Mouse (Mus musculus): Measurements from ENCODE around the gene Kctd7. TPM values are rescaled to one million over a fixed set of nuclear protein-coding genes. Genes with fewer than 3 reads are reported as not detected.
A peak's percentile ranks its signal among the peaks of the same experiment; 100 is the strongest.

Gene Kctd7
- polyA plus RNA-seq (2015; fragmentation: Nextera tagmentation; extraction: Ambion mirVana) = 6.0 and 6.6 TPM in 2 replicates

- peak within 1 kb of the TSS; percentile 99 for H3K27ac ChIP-seq (replicated peaks)
- peak; percentile 91 for ATAC-seq (ENCODE audit: insufficient read depth)
- WGBS (ENCODE audit: insufficient replicate concordance) = under 1% methylated on average over 65 of the region's 66 CpGs
Observed at GRCm38 (mm10) chr5:130144334-130145312, at the start of gene Kctd7. Gene Kctd7, plus strand, starts transcription at chr5:130144861.

DNA sequence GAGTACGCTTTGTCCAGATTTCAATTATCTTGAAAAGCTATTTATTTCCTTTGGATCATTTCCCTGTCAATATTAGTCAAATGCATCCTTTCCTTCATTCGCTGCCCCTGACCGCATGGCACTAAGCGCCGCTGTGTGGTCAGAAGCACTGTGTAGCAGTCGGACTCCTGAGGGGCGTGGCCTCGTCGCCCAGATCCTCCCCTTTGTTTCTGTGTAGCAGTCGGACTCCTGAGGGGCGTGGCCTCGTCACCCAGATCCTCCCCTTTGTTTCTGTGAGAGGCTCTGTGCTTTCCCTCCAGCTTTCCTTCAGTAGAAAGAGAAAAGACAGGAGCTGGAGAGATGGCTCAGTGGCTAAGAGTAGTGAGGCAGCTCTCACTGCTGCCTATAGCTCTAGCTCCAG is 47.9 kb upstream of the Kctd7 start:
- no peaks in the 10 kb centered on the region for H3K9me3 ChIP-seq (replicated peaks)
- no peaks in the 10 kb centered on the region for H3K27me3 ChIP-seq
- H3K4me2 ChIP-seq = no peak overlapping the region
- no peak overlapping the region for H3K4me3 ChIP-seq (replicated peaks)
- H3K4me1 ChIP-seq (replicated peaks) = peaks cover 31% of the 10 kb centered on the region
- no peak overlapping the region for H3K9ac ChIP-seq
- no peak overlapping the region for H3K27ac ChIP-seq (replicated peaks)
- ATAC-seq (ENCODE audit: insufficient read depth) = peak; percentile 29; the same call in 1 of the 2 replicates
- 68% methylated on average over 12 of the region's 12 CpGs for WGBS (ENCODE audit: insufficient replicate concordance)
- H3K36me3 ChIP-seq (replicated peaks) = peaks cover 4% of the 10 kb centered on the region

More at GRCm38 (mm10) chr5:130144334-130145312, at the start of gene Kctd7:
- Histone ChIP-seq H3K4me3 (replicated peaks) (peak within 1 kb of the TSS; percentile 73), H3K9me3 (replicated peaks) (no peaks in the 10 kb centered on the region), H3K4me2 (peak within 1 kb of the TSS; percentile 87), H3K4me1 (replicated peaks) (peaks cover 37% of the 10 kb centered on the region), H3K36me3 (replicated peaks) (peaks cover 25% of the 10 kb centered on the region), H3K27me3 (no peaks in the 10 kb centered on the region), H3K9ac (peak within 1 kb of the TSS; percentile 82)

DNA sequence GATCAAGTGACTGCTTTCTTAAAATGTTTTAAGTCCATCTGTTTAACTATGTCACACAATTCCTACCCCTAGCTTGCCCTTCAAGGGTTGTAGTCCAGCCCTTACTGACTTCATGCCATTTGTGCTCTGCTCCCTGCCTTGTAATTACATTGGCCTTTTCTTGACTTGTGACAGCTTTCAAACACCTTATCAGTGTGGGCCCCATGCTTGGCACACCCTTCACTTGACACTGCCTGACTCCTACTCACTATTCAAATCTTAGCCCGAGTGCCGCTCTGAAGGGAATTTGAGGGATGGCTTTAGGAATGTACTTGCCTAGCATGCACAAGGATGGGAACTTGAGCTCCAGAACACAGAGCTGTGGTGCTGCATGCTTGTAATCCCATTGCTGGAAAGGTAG is 46.8 kb upstream of the Kctd7 start:
- Histone ChIP-seq H3K4me1 (replicated peaks) (peaks cover 23% of the 10 kb centered on the region), H3K27ac (replicated peaks) (peak overlapping the region; percentile 48), H3K9me3 (replicated peaks) (no peaks in the 10 kb centered on the region), H3K9ac (peak overlapping the region; percentile 13; the same call in 1 of the 2 replicates), H3K36me3 (replicated peaks) (peaks cover 11% of the 10 kb centered on the region), H3K27me3 (no peaks in the 10 kb centered on the region), H3K4me2 (peak overlapping the region; percentile 56), H3K4me3 (replicated peaks) (0 out of 2 replicates have a peak overlapping the region, but pooled peaks have one; percentile 9)
- ATAC-seq (ENCODE audit: insufficient read depth) = peak; percentile 86
- WGBS (ENCODE audit: insufficient replicate concordance) = 21% methylated on average over 2 of the region's 2 CpGs

- Histone ChIP-seq H3K27ac (replicated peaks) (no peak overlapping the region), H3K9ac (no peak overlapping the region), H3K4me3 (replicated peaks) (no peak overlapping the region), H3K36me3 (replicated peaks) (peaks cover 13% of the 10 kb centered on the region), H3K9me3 (replicated peaks) (no peaks in the 10 kb centered on the region), H3K27me3 (no peaks in the 10 kb centered on the region), H3K4me2 (no peak overlapping the region), H3K4me1 (replicated peaks) (peaks cover 21% of the 10 kb centered on the region)
- 84% methylated on average over 17 of the region's 17 CpGs for WGBS (ENCODE audit: insufficient replicate concordance)
- ATAC-seq (ENCODE audit: insufficient read depth) = no peak
Observed at GRCm38 (mm10) chr5:130101724-130102123, 42.9 kb upstream of the Kctd7 start.

DNA sequence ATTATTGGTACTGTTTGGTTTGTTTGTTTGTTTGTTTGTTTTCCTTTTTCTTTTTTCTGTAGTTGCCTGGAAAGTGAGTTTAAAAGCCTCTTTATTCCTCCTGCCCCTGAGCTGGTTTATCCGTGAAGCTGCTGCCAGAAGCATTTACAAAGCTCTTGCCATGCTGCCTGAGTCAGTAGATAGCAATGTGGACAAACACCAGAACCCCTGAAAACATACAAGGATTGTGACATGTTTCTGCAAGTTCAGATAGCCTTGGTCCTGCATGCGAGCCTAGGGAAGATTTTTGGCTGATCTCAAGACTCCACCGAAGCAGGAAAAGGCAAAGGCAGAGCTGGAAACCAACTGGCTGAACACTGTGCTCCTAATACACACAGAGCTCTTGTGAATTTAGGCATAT is 35.3 kb upstream of the Kctd7 start:
- Histone ChIP-seq H3K36me3 (replicated peaks) (peaks cover 18% of the 10 kb centered on the region), H3K4me2 (no peak overlapping the region), H3K27ac (replicated peaks) (no peak overlapping the region), H3K9me3 (replicated peaks) (no peaks in the 10 kb centered on the region), H3K27me3 (no peaks in the 10 kb centered on the region), H3K9ac (no peak overlapping the region), H3K4me3 (replicated peaks) (no peak overlapping the region), H3K4me1 (replicated peaks) (no peaks in the 10 kb centered on the region)
- WGBS (ENCODE audit: insufficient replicate concordance) = 72% methylated on average over 3 of the region's 3 CpGs
- no peak for ATAC-seq (ENCODE audit: insufficient read depth)

DNA sequence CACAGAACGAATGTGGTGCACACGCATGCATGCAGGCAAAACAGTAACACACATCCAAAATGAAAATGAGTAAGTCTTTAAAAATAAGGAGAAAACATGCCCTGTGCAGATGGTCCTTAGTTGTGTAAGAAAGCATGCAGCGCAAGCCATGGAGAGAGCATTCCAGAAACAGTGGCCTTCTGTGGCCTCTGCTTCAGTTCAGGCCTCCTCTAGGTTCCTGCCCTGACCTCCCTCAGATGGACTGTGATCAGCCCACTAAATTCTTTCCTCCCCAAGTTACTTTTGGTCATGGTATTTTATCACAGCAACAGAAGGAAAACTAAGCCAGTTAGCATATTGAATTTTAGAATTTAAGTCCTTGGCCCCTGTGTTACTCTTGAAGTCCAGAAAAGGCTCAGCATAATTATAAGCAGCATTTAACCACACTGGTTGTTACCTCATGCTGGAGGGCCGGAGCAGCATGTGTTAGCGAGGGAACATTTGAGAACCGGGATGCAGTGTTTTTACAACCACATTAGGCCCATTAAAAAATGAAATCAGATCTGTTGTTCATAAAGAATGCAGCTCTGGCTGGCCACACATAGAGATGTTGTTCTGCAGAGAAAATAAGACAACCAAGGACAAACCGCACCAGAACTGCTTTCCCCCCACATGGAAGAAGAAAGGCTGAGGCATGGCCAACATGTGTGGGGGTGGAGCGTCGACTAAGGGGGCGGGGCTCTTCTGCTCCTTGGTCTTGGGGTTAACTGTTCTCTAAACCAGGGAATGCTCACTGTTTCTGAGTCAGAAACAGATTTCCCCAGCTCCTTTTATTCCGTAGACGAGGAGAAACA is 33.8 kb upstream of the Kctd7 start:
- no peak overlapping the region for H3K4me2 ChIP-seq
- peaks cover 25% of the 10 kb centered on the region for H3K36me3 ChIP-seq (replicated peaks)
- ATAC-seq (ENCODE audit: insufficient read depth) = no peak
- no peak overlapping the region for H3K9ac ChIP-seq
- no peaks in the 10 kb centered on the region for H3K9me3 ChIP-seq (replicated peaks)
- no peaks in the 10 kb centered on the region for H3K27me3 ChIP-seq
- H3K4me1 ChIP-seq (replicated peaks) = no peaks in the 10 kb centered on the region
- no peak overlapping the region for H3K4me3 ChIP-seq (replicated peaks)
- no peak overlapping the region for H3K27ac ChIP-seq (replicated peaks)
- 80% methylated on average over 12 of the region's 12 CpGs for WGBS (ENCODE audit: insufficient replicate concordance)

DNA sequence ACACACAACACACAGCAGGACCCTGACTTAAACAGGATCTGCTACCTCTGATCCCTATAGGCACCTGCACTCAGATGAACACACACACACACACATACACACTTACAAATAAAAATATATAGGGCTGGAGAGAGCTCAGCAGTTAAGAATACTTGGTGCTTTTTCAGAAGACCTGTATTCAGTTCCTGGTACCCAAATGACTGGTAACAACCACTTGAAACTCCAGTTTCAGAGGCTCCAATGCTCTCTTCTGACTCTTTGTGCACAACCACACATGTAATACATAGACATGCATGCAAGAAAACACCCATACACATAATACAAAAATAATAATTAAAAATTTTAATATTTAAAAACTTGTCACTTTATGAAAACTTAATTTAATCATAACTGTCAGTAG is 32.0 kb upstream of the Kctd7 start:
- Histone ChIP-seq H3K27ac (replicated peaks) (no peak overlapping the region), H3K4me2 (no peak overlapping the region), H3K9ac (no peak overlapping the region), H3K27me3 (no peaks in the 10 kb centered on the region), H3K4me1 (replicated peaks) (no peaks in the 10 kb centered on the region), H3K36me3 (replicated peaks) (peaks cover 31% of the 10 kb centered on the region), H3K4me3 (replicated peaks) (no peak overlapping the region), H3K9me3 (replicated peaks) (no peaks in the 10 kb centered on the region)
- no peak for ATAC-seq (ENCODE audit: insufficient read depth)

- Histone ChIP-seq H3K27me3 (no peaks in the 10 kb centered on the region), H3K4me1 (replicated peaks) (no peaks in the 10 kb centered on the region), H3K4me3 (replicated peaks) (no peak overlapping the region), H3K36me3 (replicated peaks) (peaks cover 17% of the 10 kb centered on the region), H3K4me2 (no peak overlapping the region), H3K9ac (no peak overlapping the region), H3K27ac (replicated peaks) (no peak overlapping the region), H3K9me3 (replicated peaks) (no peaks in the 10 kb centered on the region)
- no peak for ATAC-seq (ENCODE audit: insufficient read depth)
- 72% methylated on average over 12 of the region's 12 CpGs for WGBS (ENCODE audit: insufficient replicate concordance)
Observed at GRCm38 (mm10) chr5:130116116-130116515, 28.5 kb upstream of the Kctd7 start.

GRCm38 (mm10) chr5:130116857-130117256 is 27.8 kb upstream of the Kctd7 start:
- Histone ChIP-seq H3K36me3 (replicated peaks) (peaks cover 13% of the 10 kb centered on the region), H3K27ac (replicated peaks) (no peak overlapping the region), H3K4me3 (replicated peaks) (no peak overlapping the region), H3K27me3 (no peaks in the 10 kb centered on the region), H3K4me1 (replicated peaks) (no peaks in the 10 kb centered on the region), H3K9me3 (replicated peaks) (no peaks in the 10 kb centered on the region), H3K4me2 (no peak overlapping the region), H3K9ac (no peak overlapping the region)
- no peak for ATAC-seq (ENCODE audit: insufficient read depth)
- WGBS (ENCODE audit: insufficient replicate concordance) = 78% methylated on average over 7 of the region's 7 CpGs

DNA sequence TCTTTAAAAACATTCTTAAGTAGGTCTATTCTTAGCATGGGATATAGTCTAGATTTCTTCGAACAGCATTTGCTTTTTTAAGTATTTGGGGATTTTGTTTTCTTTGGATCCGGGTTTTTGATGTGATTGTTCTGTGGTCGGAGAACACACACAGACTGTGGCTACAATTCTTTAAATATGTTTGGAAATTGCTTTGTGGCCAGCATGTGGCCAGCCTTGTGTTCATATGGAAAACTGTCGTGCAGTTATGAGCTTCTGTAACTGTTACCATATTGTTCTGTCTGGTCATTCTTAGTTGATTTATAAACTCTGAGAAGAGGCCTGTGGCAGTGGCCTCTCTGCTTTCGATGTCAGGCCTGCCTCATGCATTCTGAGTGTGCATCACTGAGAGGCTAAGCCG is 26.7 kb upstream of the Kctd7 start:
- 74% methylated on average over 6 of the region's 6 CpGs for WGBS (ENCODE audit: insufficient replicate concordance)
- H3K9me3 ChIP-seq (replicated peaks) = no peaks in the 10 kb centered on the region
- ATAC-seq (ENCODE audit: insufficient read depth) = no peak

DNA sequence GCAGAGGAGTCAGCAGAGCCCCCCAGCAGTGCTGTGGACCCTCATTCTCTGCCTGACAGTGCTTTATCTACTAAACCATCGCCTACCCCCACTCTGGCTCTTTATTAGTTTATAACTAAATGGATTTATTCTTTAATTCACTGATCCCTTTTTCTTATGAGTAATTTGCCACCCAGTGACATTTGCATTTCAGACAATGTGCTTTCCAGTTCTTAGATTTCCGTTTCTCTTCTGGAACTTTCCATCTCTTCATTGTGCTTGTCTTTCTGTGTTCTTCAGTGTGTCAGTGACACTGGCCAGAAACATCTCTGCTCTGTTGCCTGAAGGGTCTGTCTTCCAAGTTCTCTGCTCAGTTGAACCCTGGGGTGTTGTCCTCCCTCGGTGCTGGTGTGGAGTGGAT is 25.4 kb upstream of the Kctd7 start:
- WGBS (ENCODE audit: insufficient replicate concordance) = 59% methylated on average over 3 of the region's 3 CpGs

More for the DNA sequence above, 26.7 kb upstream of the Kctd7 start:
- H3K4me3 ChIP-seq (replicated peaks) = no peak overlapping the region
- H3K36me3 ChIP-seq (replicated peaks) = peaks cover 13% of the 10 kb centered on the region
- no peak overlapping the region for H3K4me2 ChIP-seq
- no peak overlapping the region for H3K27ac ChIP-seq (replicated peaks)
- H3K27me3 ChIP-seq = no peaks in the 10 kb centered on the region
- H3K9ac ChIP-seq = no peak overlapping the region
- H3K4me1 ChIP-seq (replicated peaks) = no peaks in the 10 kb centered on the region

More for the DNA sequence above, 25.4 kb upstream of the Kctd7 start:
- Histone ChIP-seq H3K36me3 (replicated peaks) (peaks cover 13% of the 10 kb centered on the region), H3K27ac (replicated peaks) (no peak overlapping the region), H3K4me2 (no peak overlapping the region), H3K27me3 (no peaks in the 10 kb centered on the region), H3K9ac (no peak overlapping the region), H3K4me3 (replicated peaks) (no peak overlapping the region), H3K4me1 (replicated peaks) (no peaks in the 10 kb centered on the region), H3K9me3 (replicated peaks) (no peaks in the 10 kb centered on the region)
- ATAC-seq (ENCODE audit: insufficient read depth) = no peak

All from liver, embryonic 15.5 days (tissue).